Mouse (Mus musculus) limb, embryonic 10.5 days (tissue): Measurements from ENCODE around the gene S100pbp. TPM values are rescaled to one million over a fixed set of nuclear protein-coding genes. Genes with fewer than 3 reads are reported as not detected.

Source experiments
- DNase-seq: peaks from one replicate; pipeline ENCODE4 v3.0.0-alpha.2; 2017; ENCODE audit warnings: low spot score
- H3K27ac ChIP-seq: fragments of 300-500 bp; sonication (generic); 2 replicates; pipeline ENCODE4 v1.5.1; 2016; ENCODE audit warnings: mild to moderate bottlenecking
- H3K27me3 ChIP-seq: fragments of 300-500 bp; sonication (generic); 2 replicates; pipeline ENCODE4 v1.6.1; 2016; ENCODE audit warnings: low read depth, mild to moderate bottlenecking; ENCODE audit not compliant: poor library complexity, severe bottlenecking
- H3K36me3 ChIP-seq: fragments of 300-500 bp; sonication (generic); 2 replicates; pipeline ENCODE4 v1.6.1; 2016; ENCODE audit warnings: mild to moderate bottlenecking, moderate library complexity
- H3K4me1 ChIP-seq: fragments of 300-500 bp; sonication (generic); 2 replicates; pipeline ENCODE4 v1.6.1; 2016
- H3K4me3 ChIP-seq: fragments of 300-500 bp; sonication (generic); 2 replicates; pipeline ENCODE4 v1.5.1; 2016; ENCODE audit warnings: mild to moderate bottlenecking, moderate library complexity
- H3K9me3 ChIP-seq: fragments of 300-500 bp; sonication (generic); replicated peaks from 2 replicates; pipeline ENCODE4 v1.6.1; 2016; ENCODE audit warnings: mild to moderate bottlenecking
- WGBS: fragments of 180-500 bp; shearing (Covaris S2); methylation state at CpG from one replicate; pipeline ENCODE4 v1.1.7; 2016; 5-methylcytosine and 5-hydroxymethylcytosine counted together
- polyA plus RNA-seq: library from polyadenylated mRNA; unstranded; fragments of >200 nt; fragmentation: Nextera tagmentation; extraction: Ambion mirVana; gene quantifications from 2 replicates; pipeline ENCODE4 v1.2.1, GENCODE M21; 2016

Gene S100pbp
- polyA plus RNA-seq, 1 experiment from 2014 or later, result 34.5 TPM

- H3K27ac ChIP-seq, result no peak overlapping the region
- H3K27me3 ChIP-seq, result peaks cover 45% of the 10 kb centered on the region
- WGBS, result 71% methylated on average over 13 of the region's 13 CpGs
- no peak for DNase-seq
- no peak overlapping the region for H3K4me3 ChIP-seq
- H3K36me3 ChIP-seq, result no peaks in the 10 kb centered on the region
- H3K4me1 ChIP-seq, result peaks cover 31% of the 10 kb centered on the region
- no peaks in the 10 kb centered on the region for H3K9me3 ChIP-seq
These were observed 77.3 kb downstream of the S100pbp start for GRCm38 (mm10) chr4:129112231-129112630.

GRCm38 (mm10) chr4:129111350-129111749 lies 78.2 kb downstream of the S100pbp start:
- Histone ChIP-seq H3K4me3 (no peak overlapping the region), H3K36me3 (no peaks in the 10 kb centered on the region), H3K4me1 (peaks cover 34% of the 10 kb centered on the region), H3K27me3 (peaks cover 49% of the 10 kb centered on the region), H3K27ac (no peak overlapping the region), H3K9me3 (no peaks in the 10 kb centered on the region)
- WGBS, result 66% methylated on average over 11 of the region's 11 CpGs
- DNase-seq, result no peak

DNA sequence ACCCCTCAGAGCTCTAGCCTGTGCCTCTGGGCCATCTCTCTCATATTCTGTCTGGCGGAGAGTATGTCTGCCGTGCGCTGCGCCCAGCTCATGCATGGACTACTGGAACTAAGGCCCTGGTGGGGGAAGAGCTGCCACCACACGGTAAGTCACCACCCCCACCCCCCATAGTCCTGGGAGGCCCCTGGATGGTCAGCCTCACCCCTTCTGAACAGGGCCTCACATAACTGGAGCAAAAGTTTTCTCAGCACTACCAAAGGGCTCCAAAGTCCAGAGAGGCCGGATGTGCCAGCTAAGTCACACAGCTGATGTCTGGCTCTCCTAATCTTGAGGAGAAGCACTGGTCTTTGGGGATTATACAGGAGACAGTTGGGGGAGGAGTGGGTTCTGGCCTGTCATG lies 78.7 kb downstream of the S100pbp start:
- H3K4me3 ChIP-seq, result no peak overlapping the region
- H3K27ac ChIP-seq, result no peak overlapping the region
- WGBS, result 90% methylated on average over 6 of the region's 6 CpGs
- peaks cover 39% of the 10 kb centered on the region for H3K4me1 ChIP-seq
- H3K27me3 ChIP-seq, result peaks cover 54% of the 10 kb centered on the region
- H3K9me3 ChIP-seq, result no peaks in the 10 kb centered on the region
- H3K36me3 ChIP-seq, result no peaks in the 10 kb centered on the region
- no peak for DNase-seq

GRCm38 (mm10) chr4:129108624-129109023 lies 80.9 kb downstream of the S100pbp start:
- no peaks in the 10 kb centered on the region for H3K9me3 ChIP-seq
- 91% methylated on average over 7 of the region's 7 CpGs for WGBS
- peaks cover 38% of the 10 kb centered on the region for H3K4me1 ChIP-seq
- no peaks in the 10 kb centered on the region for H3K36me3 ChIP-seq
- no peak for DNase-seq
- no peak overlapping the region for H3K27ac ChIP-seq
- H3K27me3 ChIP-seq, result peaks cover 62% of the 10 kb centered on the region
- H3K4me3 ChIP-seq, result no peak overlapping the region

GRCm38 (mm10) chr4:129107348-129107899 lies 82.1 kb downstream of the S100pbp start:
- Histone ChIP-seq H3K9me3 (no peaks in the 10 kb centered on the region), H3K27me3 (peaks cover 62% of the 10 kb centered on the region), H3K4me1 (peaks cover 30% of the 10 kb centered on the region), H3K4me3 (no peak overlapping the region), H3K27ac (no peak overlapping the region), H3K36me3 (no peaks in the 10 kb centered on the region)
- DNase-seq, result peak; percentile 29
- 76% methylated on average over 10 of the region's 10 CpGs for WGBS

GRCm38 (mm10) chr4:129106073-129106472 lies 83.5 kb downstream of the S100pbp start:
- Histone ChIP-seq H3K9me3 (no peaks in the 10 kb centered on the region), H3K4me3 (peak overlapping the region; percentile 49; the same call in 1 of the 2 replicates), H3K27ac (no peak overlapping the region), H3K4me1 (peaks cover 22% of the 10 kb centered on the region), H3K36me3 (no peaks in the 10 kb centered on the region), H3K27me3 (peaks cover 58% of the 10 kb centered on the region)
- no peak for DNase-seq
- WGBS, result 10% methylated on average over 9 of the region's 9 CpGs

GRCm38 (mm10) chr4:129105356-129105755 lies 84.2 kb downstream of the S100pbp start, which contains the start of gene Tmem54:
TSS of gene Tmem54 (plus strand) at chr4:129105548.
- Histone ChIP-seq H3K4me3 (peak within 1 kb of the TSS; percentile 49), H3K4me1 (peaks cover 20% of the 10 kb centered on the region), H3K9me3 (no peaks in the 10 kb centered on the region), H3K27ac (no peak within 1 kb of the TSS), H3K36me3 (no peaks in the 10 kb centered on the region), H3K27me3 (peaks cover 58% of the 10 kb centered on the region)
- DNase-seq, result peak; percentile 63
- under 1% methylated on average over 40 of the region's 40 CpGs for WGBS

DNA sequence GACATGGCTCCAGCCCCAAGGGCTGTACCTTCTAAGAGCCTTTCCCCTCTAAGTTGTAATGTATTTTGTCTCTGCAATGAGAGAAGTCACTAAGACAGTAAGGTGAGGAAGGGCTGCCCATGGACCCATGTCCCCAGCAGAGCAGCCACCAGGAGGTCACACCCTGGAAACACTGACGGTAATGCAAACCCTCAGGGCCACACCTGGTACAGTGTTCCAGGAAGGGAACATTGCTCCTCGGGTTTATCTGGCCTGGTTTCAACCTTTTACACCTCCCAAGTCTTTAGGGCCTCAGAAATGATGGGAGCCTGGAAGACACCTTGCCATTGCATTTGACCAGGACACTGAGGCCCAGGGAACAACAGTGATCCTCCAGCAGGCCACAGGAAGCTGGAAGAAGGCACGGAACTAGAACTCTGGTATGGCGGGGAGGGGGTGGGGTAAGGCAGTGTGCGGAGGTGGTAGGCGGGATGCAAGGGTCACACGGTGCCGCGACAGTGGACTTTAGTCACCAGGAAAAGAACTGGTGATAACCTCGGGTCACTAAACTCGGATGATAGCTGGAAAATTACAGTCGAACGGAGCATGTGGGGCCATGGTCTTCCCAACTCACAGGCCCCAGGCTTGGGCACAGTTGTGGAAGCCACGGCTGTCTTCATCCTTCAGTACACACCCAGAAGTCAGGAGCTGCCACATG lies 87.2 kb downstream of the S100pbp start:
- no peaks in the 10 kb centered on the region for H3K36me3 ChIP-seq
- H3K9me3 ChIP-seq, result no peaks in the 10 kb centered on the region
- H3K27ac ChIP-seq, result no peak overlapping the region
- H3K4me1 ChIP-seq, result peaks cover 17% of the 10 kb centered on the region
- DNase-seq, result no peak
- 84% methylated on average over 14 of the region's 14 CpGs for WGBS
- H3K27me3 ChIP-seq, result peaks cover 43% of the 10 kb centered on the region
- H3K4me3 ChIP-seq, result no peak overlapping the region

Other genes with a start within 250 kb of the S100pbp start
- 9.8 and 15.4 TPM in 2 replicates for gene Azin2, start 227.3 kb downstream of the S100pbp start, polyA plus RNA-seq
- 236 and 271 TPM in 2 replicates for gene Ak2, start 197.8 kb downstream of the S100pbp start, polyA plus RNA-seq
- 8.0 and 9.1 TPM in 2 replicates for gene Rnf19b, start 131.5 kb downstream of the S100pbp start, polyA plus RNA-seq
- gene Tmem54, start 84.2 kb downstream of the S100pbp start, polyA plus RNA-seq, result 6.8 and 7.3 TPM in 2 replicates
- 0.30 and 0.69 TPM in 2 replicates for gene Hpca, start 67.7 kb downstream of the S100pbp start, polyA plus RNA-seq
- gene Fndc5, start 52.7 kb downstream of the S100pbp start, polyA plus RNA-seq, result 2.0 and 2.6 TPM in 2 replicates
- gene Yars, start within 50 bp of the S100pbp start, polyA plus RNA-seq, result 98.9 and 103 TPM in 2 replicates
- gene C77080, start 71.7 kb upstream of the S100pbp start, polyA plus RNA-seq, result 4.0 and 4.1 TPM in 2 replicates
- gene Sync, start 97.9 kb upstream of the S100pbp start, polyA plus RNA-seq, result 0.36 and 0.39 TPM in 2 replicates
- 561 and 589 TPM in 2 replicates for gene Rbbp4, start 145.6 kb upstream of the S100pbp start, polyA plus RNA-seq
- 49.5 and 50.3 TPM in 2 replicates for gene Zbtb8os, start 146.0 kb upstream of the S100pbp start, polyA plus RNA-seq
- gene Zbtb8a, start 188.4 kb upstream of the S100pbp start, polyA plus RNA-seq, result 6.3 and 8.0 TPM in 2 replicates